Mouse (Mus musculus): ENCODE data around the gene Npl. TPM values are rescaled to one million over a fixed set of nuclear protein-coding genes. Genes with fewer than 3 reads are reported as not detected.

Gene Npl
- total RNA-seq (2014; fragmentation: Nextera tagmentation): 110 and 111 TPM in 2 replicates
- total RNA-seq (2017): 376 and 391 TPM in 2 replicates
- polyA plus RNA-seq (2012): 7.2 TPM in 2 replicates

DNA sequence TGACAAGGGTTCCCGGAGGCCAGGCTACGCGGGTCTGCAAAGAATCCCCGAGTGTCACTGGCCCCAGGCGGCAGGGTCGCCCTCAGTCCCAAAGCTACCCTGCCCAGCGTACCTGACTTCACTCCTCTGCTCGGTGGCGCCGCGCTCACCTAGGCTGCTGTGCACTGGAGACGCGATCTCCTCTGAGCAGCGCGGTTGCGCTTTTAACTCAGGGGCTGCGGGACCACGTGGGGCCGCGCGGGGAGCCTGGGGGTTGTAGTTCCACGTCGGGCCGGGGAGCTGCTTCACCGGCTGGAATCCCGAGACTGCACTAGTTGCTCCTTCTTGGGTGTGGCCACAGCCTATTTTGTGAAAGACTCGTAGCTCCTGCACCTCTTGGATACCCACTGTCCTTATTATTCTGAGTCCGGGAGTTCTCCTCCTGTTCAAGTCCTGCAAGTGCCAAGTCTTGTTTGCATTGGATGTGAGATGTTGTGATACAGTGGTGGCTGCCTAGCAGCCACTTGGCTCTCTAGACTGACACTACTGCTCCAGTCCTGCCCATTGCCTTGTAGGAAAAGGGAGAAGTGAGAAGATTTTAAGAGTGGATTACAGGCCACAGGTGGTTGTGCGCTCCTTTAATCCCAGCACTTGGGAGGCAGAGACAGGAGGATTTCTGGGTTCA is at the start of gene Npl:
Gene Npl (minus strand): TSS at position 510 of the 664 bp plus-strand sequence.
- Histone ChIP-seq H3K27me3 (ENCODE audit: insufficient read depth, low read length) (peaks cover 8% of the 10 kb centered on the region), H3K4me3 (ENCODE audit: low read depth, low read length) (peak within 1 kb of the TSS; percentile 72), H3K9me3 (replicated peaks) (no peaks in the 10 kb centered on the region), H3K36me3 (replicated peaks) (peaks cover 6% of the 10 kb centered on the region), H3K4me1 (ENCODE audit: insufficient read depth, low read depth, low read length) (peaks cover 27% of the 10 kb centered on the region)
- TF ChIP-seq GATA1 (IDR thresholded peaks at IDR 0.05; ENCODE audit: borderline replicate concordance, low read length): no peak
- no peak for TF ChIP-seq GATA2 (IDR thresholded peaks at IDR 0.05; ENCODE audit: borderline replicate concordance, low read depth, low read length)
- TF ChIP-seq POLR2AphosphoS5 (IDR thresholded peaks at IDR 0.05; ENCODE audit: insufficient replicate concordance, low read depth, low read length): no peak
- TF ChIP-seq TAL1 (conservative IDR thresholded peaks at IDR 0.05; ENCODE audit: low read depth, low read length): no peak
- TF ChIP-seq CTCF (IDR thresholded peaks at IDR 0.05; ENCODE audit: low read depth, low read length): no peak
- DNase-seq (ENCODE audit: low spot score) (peak; percentile 14), ATAC-seq (ENCODE audit: extremely low read depth, insufficient number of reproducible peaks, low FRiP score, poor library complexity, severe bottlenecking) (no peak)

DNA sequence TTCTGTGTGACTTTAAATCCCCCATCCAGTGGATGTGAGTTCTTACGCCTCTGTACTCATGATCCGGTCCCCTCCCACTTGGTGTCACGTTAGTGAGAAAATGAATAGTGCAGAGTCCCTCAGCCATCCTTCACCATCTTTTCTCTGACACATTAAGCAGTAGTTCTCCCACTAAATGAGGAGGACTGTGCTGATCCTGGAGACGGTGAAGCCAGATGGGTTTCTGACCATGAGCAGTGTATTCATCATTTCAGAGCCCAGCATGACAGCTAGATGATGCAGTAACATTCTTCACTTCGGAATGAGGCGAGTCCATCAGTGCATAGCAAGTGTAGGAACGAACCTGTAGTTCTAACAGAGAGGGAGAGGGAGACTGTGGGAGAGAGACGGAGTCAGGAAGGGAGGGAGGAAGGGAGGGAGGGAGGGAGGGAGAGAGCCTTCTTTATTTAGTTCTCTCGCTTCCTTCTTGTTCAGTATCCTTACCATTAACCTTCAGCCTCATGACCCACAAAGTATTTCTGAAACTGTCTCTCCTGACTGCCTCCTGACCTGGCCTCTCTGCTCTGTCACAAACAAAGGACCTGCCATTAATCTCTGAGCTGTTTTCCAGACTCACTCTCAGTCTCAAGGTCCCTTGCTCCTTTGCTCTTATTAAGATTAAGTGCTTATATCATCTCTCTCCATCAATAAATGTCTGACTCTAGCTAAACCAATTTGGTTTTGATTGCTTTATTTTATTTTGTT is 49.6 kb upstream of the Npl start:
- no peaks in the 10 kb centered on the region for H3K27me3 ChIP-seq (ENCODE audit: insufficient read depth, low read length)
- H3K9me3 ChIP-seq (replicated peaks): no peaks in the 10 kb centered on the region
- no peak overlapping the region for H3K4me3 ChIP-seq (ENCODE audit: low read depth, low read length)
- H3K36me3 ChIP-seq (replicated peaks): no peaks in the 10 kb centered on the region
- no peaks in the 10 kb centered on the region for H3K4me1 ChIP-seq (ENCODE audit: insufficient read depth, low read depth, low read length)
- no peak for TF ChIP-seq POLR2AphosphoS5 (IDR thresholded peaks at IDR 0.05; ENCODE audit: insufficient replicate concordance, low read depth, low read length)
- no peak for TF ChIP-seq CTCF (IDR thresholded peaks at IDR 0.05; ENCODE audit: low read depth, low read length)
- no peak for TF ChIP-seq GATA2 (IDR thresholded peaks at IDR 0.05; ENCODE audit: borderline replicate concordance, low read depth, low read length)
- ATAC-seq (ENCODE audit: extremely low read depth, insufficient number of reproducible peaks, low FRiP score, poor library complexity, severe bottlenecking) (no peak), DNase-seq (ENCODE audit: low spot score) (no peak)

DNA sequence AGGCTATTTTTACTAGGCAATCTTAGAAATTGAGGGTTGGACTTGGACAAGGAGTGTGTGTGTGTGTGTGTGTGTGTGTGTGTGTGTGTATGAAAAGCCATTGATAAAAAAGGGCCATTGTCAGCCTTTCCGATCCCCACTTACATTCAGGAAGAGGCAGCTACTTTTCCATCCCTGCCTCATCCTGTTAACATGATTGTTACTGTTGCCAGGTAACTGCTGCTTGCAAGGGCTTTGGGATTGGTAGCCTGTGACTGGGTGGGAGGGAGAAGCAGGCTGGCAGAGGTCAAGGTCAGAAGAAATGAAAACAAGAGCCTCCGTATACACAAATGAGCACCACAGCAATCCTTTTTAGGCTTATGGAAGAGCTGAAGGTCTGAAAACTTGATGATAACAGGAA is 48.9 kb upstream of the Npl start:
- Histone ChIP-seq H3K36me3 (replicated peaks) (no peaks in the 10 kb centered on the region), H3K4me1 (ENCODE audit: insufficient read depth, low read depth, low read length) (no peaks in the 10 kb centered on the region), H3K4me3 (ENCODE audit: low read depth, low read length) (no peak overlapping the region), H3K27me3 (ENCODE audit: insufficient read depth, low read length) (no peaks in the 10 kb centered on the region), H3K9me3 (replicated peaks) (no peaks in the 10 kb centered on the region)
- TF ChIP-seq TAL1 (conservative IDR thresholded peaks at IDR 0.05; ENCODE audit: low read depth, low read length) (no peak), CTCF (IDR thresholded peaks at IDR 0.05; ENCODE audit: low read depth, low read length) (no peak), GATA2 (IDR thresholded peaks at IDR 0.05; ENCODE audit: borderline replicate concordance, low read depth, low read length) (no peak), POLR2AphosphoS5 (IDR thresholded peaks at IDR 0.05; ENCODE audit: insufficient replicate concordance, low read depth, low read length) (no peak), GATA1 (IDR thresholded peaks at IDR 0.05; ENCODE audit: borderline replicate concordance, low read length) (no peak)
- DNase-seq (ENCODE audit: low spot score) (no peak), ATAC-seq (ENCODE audit: extremely low read depth, insufficient number of reproducible peaks, low FRiP score, poor library complexity, severe bottlenecking) (no peak)

DNA sequence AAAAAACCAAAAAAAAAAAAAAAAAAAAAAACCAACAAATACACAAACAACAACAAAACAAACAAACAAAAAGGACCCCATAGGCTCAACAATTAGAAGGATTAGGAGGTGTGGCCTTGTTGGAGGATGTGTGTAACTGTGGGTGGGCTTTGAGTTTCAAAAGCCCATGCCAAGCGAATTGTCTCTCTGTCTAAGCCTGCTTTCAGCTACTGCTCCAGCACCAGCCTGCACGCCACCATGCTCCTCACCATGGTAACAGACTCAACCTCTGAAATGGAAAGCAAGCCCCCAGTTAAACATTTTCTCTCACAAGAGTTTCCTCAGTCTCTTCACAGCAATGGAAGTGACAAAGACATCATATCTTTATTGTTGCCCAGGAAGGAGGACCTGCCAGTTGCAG is 43.8 kb upstream of the Npl start:
- DNase-seq (ENCODE audit: low spot score): no peak
- no peaks in the 10 kb centered on the region for H3K9me3 ChIP-seq (replicated peaks)
- ATAC-seq (ENCODE audit: extremely low read depth, insufficient number of reproducible peaks, low FRiP score, poor library complexity, severe bottlenecking): no peak
- no peaks in the 10 kb centered on the region for H3K4me1 ChIP-seq (ENCODE audit: insufficient read depth, low read depth, low read length)
- H3K4me3 ChIP-seq (ENCODE audit: low read depth, low read length): no peak overlapping the region
- no peaks in the 10 kb centered on the region for H3K27me3 ChIP-seq (ENCODE audit: insufficient read depth, low read length)
- H3K36me3 ChIP-seq (replicated peaks): no peaks in the 10 kb centered on the region
- TF ChIP-seq POLR2AphosphoS5 (IDR thresholded peaks at IDR 0.05; ENCODE audit: insufficient replicate concordance, low read depth, low read length) (no peak), GATA1 (IDR thresholded peaks at IDR 0.05; ENCODE audit: borderline replicate concordance, low read length) (no peak), GATA2 (IDR thresholded peaks at IDR 0.05; ENCODE audit: borderline replicate concordance, low read depth, low read length) (no peak), CTCF (IDR thresholded peaks at IDR 0.05; ENCODE audit: low read depth, low read length) (no peak)

GRCm38 (mm10) chr1:153590176-153590734 is 40.4 kb upstream of the Npl start:
- no peak for ATAC-seq (ENCODE audit: extremely low read depth, insufficient number of reproducible peaks, low FRiP score, poor library complexity, severe bottlenecking)
- no peaks in the 10 kb centered on the region for H3K36me3 ChIP-seq (replicated peaks)
- no peaks in the 10 kb centered on the region for H3K9me3 ChIP-seq (replicated peaks)
- H3K4me3 ChIP-seq (ENCODE audit: low read depth, low read length): no peak overlapping the region
- TF ChIP-seq POLR2AphosphoS5 (IDR thresholded peaks at IDR 0.05; ENCODE audit: insufficient replicate concordance, low read depth, low read length) (no peak), TAL1 (conservative IDR thresholded peaks at IDR 0.05; ENCODE audit: low read depth, low read length) (no peak), GATA1 (IDR thresholded peaks at IDR 0.05; ENCODE audit: borderline replicate concordance, low read length) (no peak), GATA2 (IDR thresholded peaks at IDR 0.05; ENCODE audit: borderline replicate concordance, low read depth, low read length) (no peak), CTCF (IDR thresholded peaks at IDR 0.05; ENCODE audit: low read depth, low read length) (no peak)
- H3K4me1 ChIP-seq (ENCODE audit: insufficient read depth, low read depth, low read length): no peaks in the 10 kb centered on the region
- H3K27me3 ChIP-seq (ENCODE audit: insufficient read depth, low read length): no peaks in the 10 kb centered on the region
- DNase-seq (ENCODE audit: low spot score): no peak

DNA sequence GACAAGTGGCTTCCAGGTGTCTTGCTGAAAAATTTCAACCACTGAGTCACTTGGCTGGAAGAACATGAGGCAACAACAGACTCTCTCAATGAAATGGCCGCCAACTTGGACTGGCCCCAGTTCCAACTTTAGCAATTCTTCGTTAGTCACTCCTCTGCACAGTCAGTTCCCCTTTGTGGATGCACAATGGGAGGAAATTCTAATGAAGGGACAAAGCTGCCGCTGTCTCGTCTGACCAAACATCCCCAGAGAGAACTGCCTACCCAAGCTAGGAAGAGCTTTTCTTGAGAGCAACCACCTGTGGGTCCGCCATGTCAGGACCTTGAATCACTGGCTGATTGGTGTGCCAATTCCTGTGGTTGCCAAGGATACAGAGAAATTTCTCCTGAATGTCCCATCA is 38.1 kb upstream of the Npl start:
- Histone ChIP-seq H3K4me1 (ENCODE audit: insufficient read depth, low read depth, low read length) (no peaks in the 10 kb centered on the region), H3K27me3 (ENCODE audit: insufficient read depth, low read length) (no peaks in the 10 kb centered on the region), H3K4me3 (ENCODE audit: low read depth, low read length) (no peak overlapping the region), H3K36me3 (replicated peaks) (no peaks in the 10 kb centered on the region), H3K9me3 (replicated peaks) (no peaks in the 10 kb centered on the region)
- DNase-seq (ENCODE audit: low spot score): no peak
- TF ChIP-seq GATA2 (IDR thresholded peaks at IDR 0.05; ENCODE audit: borderline replicate concordance, low read depth, low read length) (no peak), CTCF (IDR thresholded peaks at IDR 0.05; ENCODE audit: low read depth, low read length) (no peak), POLR2AphosphoS5 (IDR thresholded peaks at IDR 0.05; ENCODE audit: insufficient replicate concordance, low read depth, low read length) (no peak), TAL1 (conservative IDR thresholded peaks at IDR 0.05; ENCODE audit: low read depth, low read length) (no peak), GATA1 (IDR thresholded peaks at IDR 0.05; ENCODE audit: borderline replicate concordance, low read length) (no peak)
- no peak for ATAC-seq (ENCODE audit: extremely low read depth, insufficient number of reproducible peaks, low FRiP score, poor library complexity, severe bottlenecking)

All from G1E (cell line).